Mouse (Mus musculus) stomach, embryonic 15.5 days (tissue): ENCODE data around the gene Eya4. TPM values are rescaled to one million over a fixed set of nuclear protein-coding genes. Genes with fewer than 3 reads are reported as not detected.

Experiments used
- ATAC-seq: fragments of 200-750 bp; cut with Nextera tagmentation; 2 replicates; pipeline ENCODE4 v1.8.0; 2017; ENCODE audit warnings: low read depth, moderate number of reproducible peaks, moderate TSS enrichment; ENCODE audit not compliant: insufficient read depth, low FRiP score
- H3K27ac ChIP-seq: fragments of 300-500 bp; sonication (generic); 2 replicates; pipeline ENCODE4 v1.5.1; 2015; ENCODE audit warnings: mild to moderate bottlenecking, inconsistent platforms
- H3K27me3 ChIP-seq: fragments of 300-500 bp; sonication (generic); replicated peaks from 2 replicates; pipeline ENCODE4 v1.6.1; 2015; ENCODE audit warnings: inconsistent platforms
- H3K36me3 ChIP-seq: fragments of 300-500 bp; sonication (generic); 2 replicates; pipeline ENCODE4 v1.6.1; 2015; ENCODE audit warnings: inconsistent platforms
- H3K4me1 ChIP-seq: fragments of 300-500 bp; sonication (generic); 2 replicates; pipeline ENCODE4 v1.6.1; 2015; ENCODE audit warnings: inconsistent platforms
- H3K4me2 ChIP-seq: fragments of 300-500 bp; sonication (generic); 2 replicates; pipeline ENCODE4 v1.6.1; 2015; ENCODE audit warnings: mild to moderate bottlenecking, inconsistent platforms
- H3K4me3 ChIP-seq: fragments of 300-500 bp; sonication (generic); replicated peaks from 2 replicates; pipeline ENCODE4 v1.5.1; 2015; ENCODE audit warnings: inconsistent platforms
- H3K9ac ChIP-seq: fragments of 300-500 bp; sonication (generic); 2 replicates; pipeline ENCODE4 v1.6.1; 2015; ENCODE audit warnings: inconsistent platforms
- H3K9me3 ChIP-seq: fragments of 300-500 bp; sonication (generic); 2 replicates; pipeline ENCODE4 v1.6.1; 2016; ENCODE audit warnings: inconsistent platforms
- WGBS: fragments of 180-500 bp; shearing (Covaris S2); methylation state at CpG from one replicate; pipeline ENCODE4 v1.1.7; 2015; 5-methylcytosine and 5-hydroxymethylcytosine counted together
- polyA plus RNA-seq: library from polyadenylated mRNA; unstranded; fragments of >200 nt; fragmentation: Nextera tagmentation; extraction: Ambion mirVana; gene quantifications from 2 replicates; pipeline ENCODE4 v1.2.1, GENCODE M21; 2015

Eya4 gene
- polyA plus RNA-seq = 0.92 and 1.4 TPM in 2 replicates

DNA sequence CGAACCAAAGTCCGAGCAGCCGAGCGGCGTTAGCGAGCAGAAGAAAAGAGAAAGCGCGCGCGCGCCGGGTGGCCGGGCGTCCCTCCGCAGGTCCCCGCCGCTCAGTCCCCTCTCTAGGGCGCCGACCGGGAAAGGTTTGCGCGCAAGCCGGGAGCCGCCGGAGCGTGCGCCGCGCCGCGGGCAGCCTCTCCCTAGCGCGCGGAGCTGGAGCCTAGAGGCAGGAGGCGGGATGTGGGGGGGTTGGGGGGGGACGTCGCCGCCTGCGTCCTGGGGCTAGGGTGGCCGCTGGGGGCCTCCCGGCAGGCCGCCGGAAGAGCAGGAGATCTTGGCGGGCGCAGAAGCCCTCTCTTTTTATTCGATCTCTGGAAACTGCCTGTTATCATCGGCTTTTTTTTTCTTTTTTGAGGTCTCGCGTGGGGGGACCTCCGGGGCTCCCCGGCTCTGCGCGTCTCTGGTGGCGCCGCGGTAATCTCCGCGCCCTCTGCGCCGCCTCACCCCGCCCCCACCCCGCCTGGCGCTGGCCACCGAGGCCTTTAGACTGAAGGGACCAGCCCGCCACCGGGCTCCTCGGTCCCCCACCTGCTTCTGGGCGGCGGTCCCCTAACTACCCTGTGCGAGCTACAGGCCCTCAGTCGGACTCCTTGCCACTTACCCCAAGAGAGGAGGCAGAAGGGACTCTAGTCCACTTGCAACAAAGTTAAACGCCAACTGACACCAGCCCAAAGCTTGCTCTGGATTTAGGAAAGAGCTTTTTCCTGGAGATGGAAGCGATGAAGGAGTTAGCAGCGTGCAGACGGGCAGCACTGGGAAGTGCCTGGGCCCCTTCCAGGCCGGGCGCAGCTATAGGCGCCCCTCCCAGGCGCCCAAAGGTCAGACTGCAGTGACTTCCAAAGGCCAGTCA is at the start of gene Eya4:
TSS of gene Eya4 (minus strand) at position 776 of the 901 bp plus-strand sequence.
- H3K4me2 ChIP-seq = peak within 1 kb of the TSS; percentile 86
- H3K27ac ChIP-seq = no peak within 1 kb of the TSS
- peaks cover 26% of the 10 kb centered on the region for H3K27me3 ChIP-seq
- H3K9ac ChIP-seq = peak within 1 kb of the TSS; percentile 25; the same call in 1 of the 2 replicates
- no peaks in the 10 kb centered on the region for H3K9me3 ChIP-seq
- H3K36me3 ChIP-seq = no peaks in the 10 kb centered on the region
- peak within 1 kb of the TSS; percentile 59 for H3K4me3 ChIP-seq
- 5% methylated on average over 59 of the region's 79 CpGs for WGBS
- H3K4me1 ChIP-seq = peaks cover 19% of the 10 kb centered on the region
- ATAC-seq = peak; percentile 76

DNA sequence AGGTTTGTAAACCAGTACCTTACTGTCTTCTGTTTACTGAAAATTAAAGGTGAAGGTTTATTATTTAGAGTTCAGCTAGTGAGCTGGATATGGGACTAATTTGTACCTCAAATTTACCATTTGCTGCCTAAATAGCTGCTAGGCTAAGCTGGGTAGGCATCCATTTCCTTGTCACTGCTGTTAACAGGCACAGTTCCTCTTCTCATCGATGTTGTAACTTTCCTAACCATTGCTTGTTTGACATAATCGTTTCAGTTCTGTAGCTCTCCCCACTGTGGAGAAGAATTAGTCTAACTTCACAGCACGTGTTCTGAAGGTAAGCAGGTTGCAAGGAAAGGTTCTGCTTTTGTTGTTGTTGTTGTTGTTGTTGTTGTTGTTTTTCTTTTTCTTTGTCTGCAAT is 44.8 kb upstream of the Eya4 start:
- WGBS = 78% methylated on average over 3 of the region's 3 CpGs
- H3K4me3 ChIP-seq = no peak overlapping the region
- ATAC-seq = no peak
- H3K4me2 ChIP-seq = no peak overlapping the region
- no peaks in the 10 kb centered on the region for H3K36me3 ChIP-seq
- no peak overlapping the region for H3K9ac ChIP-seq
- H3K9me3 ChIP-seq = no peaks in the 10 kb centered on the region
- no peaks in the 10 kb centered on the region for H3K27me3 ChIP-seq
- H3K27ac ChIP-seq = no peak overlapping the region
- no peaks in the 10 kb centered on the region for H3K4me1 ChIP-seq

DNA sequence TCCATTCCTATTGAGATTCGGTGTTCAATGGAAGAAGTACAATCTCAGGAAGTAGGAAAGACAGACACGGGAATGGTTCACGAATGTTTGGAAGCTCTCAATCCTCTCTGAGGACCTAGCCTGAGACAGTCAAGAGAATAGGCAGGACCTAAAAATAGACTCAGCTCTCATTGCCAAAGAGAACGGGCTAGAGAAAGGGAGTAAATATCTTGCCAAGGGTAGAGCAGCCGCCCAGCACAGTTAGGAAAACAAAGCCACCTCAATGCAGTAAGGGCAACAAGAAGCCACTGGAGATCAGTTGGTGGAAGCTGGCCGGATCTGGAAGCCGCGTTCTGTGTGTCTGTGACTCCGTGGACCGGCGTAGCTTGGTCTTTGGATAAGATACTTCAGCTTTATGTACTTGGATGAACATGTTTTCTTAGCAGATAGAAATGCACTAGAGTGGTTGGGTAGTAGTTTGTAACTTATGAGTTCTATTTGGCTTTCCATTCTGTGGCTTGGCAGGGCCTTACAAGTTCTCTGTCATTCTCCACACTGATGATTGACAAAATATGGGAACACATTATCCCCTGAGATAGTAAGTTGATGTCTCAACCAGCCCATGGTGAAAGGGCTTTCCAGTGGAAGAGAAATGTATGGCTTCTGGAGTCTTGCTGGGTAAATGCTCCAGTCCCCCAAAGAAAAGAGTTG is 44.1 kb upstream of the Eya4 start:
- Histone ChIP-seq H3K27me3 (no peaks in the 10 kb centered on the region), H3K9ac (no peak overlapping the region), H3K36me3 (no peaks in the 10 kb centered on the region), H3K4me3 (no peak overlapping the region), H3K27ac (no peak overlapping the region), H3K4me1 (no peaks in the 10 kb centered on the region), H3K9me3 (no peaks in the 10 kb centered on the region), H3K4me2 (no peak overlapping the region)
- WGBS = 82% methylated on average over 11 of the region's 11 CpGs
- ATAC-seq = no peak

DNA sequence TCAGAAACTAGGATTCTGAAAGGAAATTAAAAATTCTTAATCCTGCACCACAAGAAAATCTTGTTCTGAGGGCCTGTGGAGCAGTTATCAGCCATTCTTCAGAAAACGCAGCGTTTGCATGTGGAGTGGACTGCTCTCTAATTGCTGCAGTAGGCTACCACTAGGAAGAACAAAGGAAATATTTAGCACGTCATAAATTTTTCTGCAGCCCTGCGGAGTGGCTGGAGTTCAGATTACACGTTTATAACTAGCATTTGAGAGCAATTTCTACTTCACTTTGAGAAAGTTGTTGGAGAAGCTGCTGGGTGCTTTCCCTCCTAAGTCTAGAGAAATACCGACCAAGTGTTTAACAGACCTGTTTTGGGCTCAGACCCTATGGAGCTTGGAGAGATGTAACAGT is 43.6 kb upstream of the Eya4 start:
- no peak overlapping the region for H3K4me3 ChIP-seq
- no peak overlapping the region for H3K9ac ChIP-seq
- H3K4me1 ChIP-seq = no peaks in the 10 kb centered on the region
- no peaks in the 10 kb centered on the region for H3K36me3 ChIP-seq
- no peak overlapping the region for H3K4me2 ChIP-seq
- no peaks in the 10 kb centered on the region for H3K27me3 ChIP-seq
- WGBS = 53% methylated on average over 6 of the region's 6 CpGs
- no peaks in the 10 kb centered on the region for H3K9me3 ChIP-seq
- no peak overlapping the region for H3K27ac ChIP-seq
- no peak for ATAC-seq

DNA sequence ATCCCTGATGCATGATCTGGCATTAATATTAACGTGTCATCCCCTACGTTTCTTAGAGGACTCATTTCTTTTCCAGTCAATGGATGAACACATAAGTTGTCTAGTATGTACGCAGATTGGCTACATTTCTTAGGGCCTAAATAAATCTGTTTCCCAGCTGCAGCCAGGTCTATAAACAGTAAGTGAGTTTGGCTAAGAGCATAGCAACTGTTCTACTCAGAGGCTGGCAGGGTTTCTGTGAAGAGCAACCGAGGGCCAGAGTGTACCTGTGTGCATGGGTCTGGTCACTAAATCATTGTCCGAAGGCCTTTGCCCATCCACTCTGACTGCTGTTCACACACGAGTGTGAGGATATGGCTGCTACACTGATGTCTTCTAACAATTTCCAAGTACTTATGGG is 13.3 kb upstream of the Eya4 start:
- no peak overlapping the region for H3K4me2 ChIP-seq
- WGBS = 80% methylated on average over 6 of the region's 6 CpGs
- no peak overlapping the region for H3K27ac ChIP-seq
- H3K36me3 ChIP-seq = no peaks in the 10 kb centered on the region
- no peak for ATAC-seq
- H3K9ac ChIP-seq = no peak overlapping the region
- no peaks in the 10 kb centered on the region for H3K27me3 ChIP-seq
- H3K9me3 ChIP-seq = no peaks in the 10 kb centered on the region
- no peaks in the 10 kb centered on the region for H3K4me1 ChIP-seq
- no peak overlapping the region for H3K4me3 ChIP-seq

DNA sequence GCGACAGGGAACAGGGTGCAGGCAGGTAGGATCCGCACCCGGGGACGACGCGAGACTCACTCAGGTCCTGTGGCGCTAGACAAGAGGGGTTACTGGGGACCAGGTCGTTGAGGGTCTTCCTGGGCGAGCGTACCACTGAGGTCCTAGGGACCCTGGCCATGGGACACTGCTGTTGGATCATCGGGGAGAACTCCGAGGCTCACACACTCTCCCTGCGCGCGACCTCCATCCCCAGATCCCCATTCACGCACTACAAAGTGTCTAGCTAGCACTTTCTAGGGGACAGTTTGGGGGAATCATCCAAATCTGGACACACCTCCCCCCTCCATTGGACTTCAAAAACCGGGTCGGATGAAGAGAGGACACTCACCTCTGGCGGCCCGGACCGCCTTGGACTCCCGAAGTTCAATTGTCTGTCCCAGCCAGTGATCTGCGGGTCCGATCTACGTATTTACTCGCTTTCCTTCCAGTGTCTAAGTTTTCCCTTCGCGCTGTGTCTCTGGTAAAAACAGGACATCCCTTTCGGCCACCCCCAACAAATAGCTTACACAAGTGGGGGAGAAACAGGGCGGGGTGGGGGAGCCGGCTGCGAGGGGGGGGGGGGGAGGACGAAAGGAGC is 1.1 kb downstream of the Eya4 start:
- Histone ChIP-seq H3K9ac (no peak overlapping the region), H3K27ac (no peak overlapping the region)

DNA sequence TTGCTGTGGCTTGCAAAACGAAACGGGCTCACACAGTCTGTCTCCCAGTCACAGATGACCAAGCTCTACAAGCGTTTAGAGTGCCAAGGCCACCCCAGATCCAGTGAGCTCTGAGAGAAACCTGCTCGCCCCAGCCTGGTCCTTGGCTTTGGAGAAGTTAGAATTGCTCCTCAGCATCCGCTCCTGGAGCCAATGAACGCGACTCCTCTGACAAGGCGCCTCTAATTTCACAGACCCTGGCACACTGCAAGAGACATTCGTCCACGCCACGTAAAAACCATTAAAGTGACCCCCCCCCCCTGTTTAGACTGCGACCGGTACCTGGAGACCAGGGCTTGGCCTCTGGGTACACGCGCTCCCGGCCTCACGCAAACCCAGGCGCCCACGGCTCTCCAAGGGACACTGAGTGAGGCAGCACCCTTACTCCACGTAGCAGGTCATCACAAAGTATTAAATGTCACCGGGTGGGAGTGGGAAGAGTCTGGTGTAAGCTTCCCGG is 1.6 kb downstream of the Eya4 start:
- Histone ChIP-seq H3K9me3 (no peaks in the 10 kb centered on the region), H3K27me3 (peaks cover 26% of the 10 kb centered on the region), H3K4me1 (peaks cover 19% of the 10 kb centered on the region), H3K4me3 (peak overlapping the region; percentile 59), H3K4me2 (peak overlapping the region; percentile 86), H3K27ac (no peak overlapping the region), H3K36me3 (no peaks in the 10 kb centered on the region), H3K9ac (no peak overlapping the region)
- 2% methylated on average over 22 of the region's 22 CpGs for WGBS
- ATAC-seq = peak; percentile 65

More for the DNA sequence above, 1.1 kb downstream of the Eya4 start:
- Histone ChIP-seq H3K27me3 (peaks cover 26% of the 10 kb centered on the region), H3K4me3 (peak overlapping the region; percentile 59), H3K4me1 (peaks cover 19% of the 10 kb centered on the region), H3K9me3 (no peaks in the 10 kb centered on the region), H3K4me2 (peak overlapping the region; percentile 86), H3K36me3 (no peaks in the 10 kb centered on the region)
- peak; percentile 23; the same call in 1 of the 2 replicates for ATAC-seq
- whole genome bisulfite sequencing = under 1% methylated on average over 30 of the region's 33 CpGs

DNA sequence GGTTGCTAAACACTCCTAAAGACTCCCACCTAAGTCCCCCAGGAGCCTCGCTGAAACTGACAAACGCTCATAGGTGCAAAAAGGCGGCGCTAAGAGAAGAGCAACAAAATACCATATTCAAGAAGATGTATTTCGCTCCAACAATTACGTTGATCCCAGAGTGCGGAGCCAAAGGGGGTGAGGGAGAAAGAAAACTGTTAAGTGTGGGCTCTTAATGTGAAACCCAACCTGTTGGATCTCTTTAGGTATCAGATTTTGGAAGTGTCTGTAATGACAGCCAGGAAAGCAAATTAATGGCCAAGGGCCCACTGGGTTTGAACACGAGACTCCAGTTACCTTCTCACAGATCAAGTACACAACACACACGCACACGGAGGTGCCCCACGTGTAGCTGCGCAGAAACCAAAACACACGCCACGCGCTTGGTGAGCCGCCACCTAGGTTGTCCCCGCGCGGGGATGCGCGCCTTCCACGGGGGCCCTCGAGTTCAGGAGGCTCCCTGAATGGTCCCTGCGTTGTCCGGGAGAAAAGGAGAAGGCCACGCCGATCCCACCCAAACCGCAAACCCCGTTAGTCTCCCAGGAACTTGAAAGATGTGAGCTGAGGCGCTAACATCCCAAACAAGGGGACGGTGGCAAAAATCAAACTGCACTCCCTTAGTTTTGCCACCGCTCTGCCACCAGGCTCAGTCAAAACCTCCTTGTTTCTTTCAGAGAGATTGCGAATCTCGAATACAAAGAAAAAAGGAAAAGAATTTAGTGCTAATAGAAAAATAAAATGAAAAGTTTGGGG is 2.3 kb downstream of the Eya4 start:
- no peak overlapping the region for H3K9ac ChIP-seq
- no peak for ATAC-seq
- H3K4me1 ChIP-seq = peaks cover 19% of the 10 kb centered on the region
- H3K36me3 ChIP-seq = no peaks in the 10 kb centered on the region
- peak overlapping the region; percentile 59 for H3K4me3 ChIP-seq
- peaks cover 26% of the 10 kb centered on the region for H3K27me3 ChIP-seq
- no peak overlapping the region for H3K27ac ChIP-seq
- 5% methylated on average over 34 of the region's 34 CpGs for WGBS
- peak overlapping the region; percentile 86 for H3K4me2 ChIP-seq
- no peaks in the 10 kb centered on the region for H3K9me3 ChIP-seq

DNA sequence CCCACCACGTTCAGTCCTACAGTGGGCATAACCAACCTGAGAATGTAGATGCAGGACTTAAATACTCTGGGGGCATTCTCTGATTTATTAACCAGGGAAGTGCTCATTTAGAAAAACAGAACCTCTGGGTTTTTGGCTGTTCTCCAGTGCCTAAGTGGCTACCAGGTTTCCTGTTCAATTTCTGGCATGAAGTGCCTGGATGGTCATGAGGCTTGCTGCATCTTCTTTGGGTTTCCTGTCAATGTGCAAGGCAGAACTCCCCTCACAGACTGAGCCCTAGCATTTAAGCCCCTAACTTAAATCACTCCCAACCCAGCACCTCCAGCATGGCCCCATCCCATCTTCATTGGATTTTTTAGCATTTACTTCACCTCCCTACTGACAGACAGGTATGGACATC is 13.3 kb downstream of the Eya4 start:
- Histone ChIP-seq H3K4me1 (no peaks in the 10 kb centered on the region), H3K9ac (no peak overlapping the region), H3K36me3 (no peaks in the 10 kb centered on the region), H3K27me3 (no peaks in the 10 kb centered on the region), H3K4me3 (no peak overlapping the region), H3K4me2 (no peak overlapping the region), H3K27ac (no peak overlapping the region), H3K9me3 (no peaks in the 10 kb centered on the region)
- no peak for ATAC-seq
- 65% methylated on average over 1 of the region's 1 CpGs for WGBS

DNA sequence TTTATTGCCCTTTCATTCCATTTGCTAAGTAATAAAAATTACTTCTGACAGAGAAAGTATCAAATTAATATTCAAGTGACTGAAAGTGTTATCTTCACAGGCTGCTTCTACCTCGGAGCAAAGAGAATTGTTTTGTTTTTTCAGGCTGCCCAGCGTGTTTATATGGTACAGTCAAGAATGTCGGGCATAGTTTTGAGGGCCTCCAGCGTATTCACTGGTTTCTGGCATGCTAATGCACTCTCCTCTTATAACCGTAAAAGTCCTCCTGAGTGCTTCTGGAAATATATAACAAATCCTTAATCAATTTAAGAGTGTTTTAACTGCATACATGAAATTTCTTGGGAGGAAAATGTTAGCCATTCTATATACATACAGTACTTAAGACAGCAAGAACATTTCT is 17.8 kb downstream of the Eya4 start:
- 50% methylated on average over 5 of the region's 5 CpGs for WGBS
- Histone ChIP-seq H3K9me3 (no peaks in the 10 kb centered on the region), H3K4me2 (no peak overlapping the region), H3K9ac (no peak overlapping the region), H3K36me3 (no peaks in the 10 kb centered on the region), H3K4me1 (no peaks in the 10 kb centered on the region), H3K4me3 (no peak overlapping the region), H3K27me3 (no peaks in the 10 kb centered on the region), H3K27ac (no peak overlapping the region)
- ATAC-seq = no peak

DNA sequence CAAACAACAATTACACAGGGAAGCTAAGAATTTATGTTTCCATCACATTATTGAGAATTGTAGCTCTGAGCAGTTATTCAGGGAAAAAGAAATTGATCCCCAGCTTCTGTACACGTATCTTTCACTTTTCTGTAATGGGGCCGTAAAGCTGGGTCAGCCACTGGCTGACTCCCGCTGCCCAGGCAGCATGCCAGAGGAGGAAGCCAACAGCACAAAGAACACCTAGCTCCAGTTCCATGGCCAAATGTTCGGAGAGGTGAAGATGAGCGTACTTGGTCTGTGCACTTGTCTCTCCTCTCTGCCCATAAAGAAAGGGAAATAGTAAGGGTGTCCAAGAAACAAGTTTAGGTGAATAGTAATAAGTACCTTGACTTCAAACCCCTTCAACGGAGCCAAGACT is 22.9 kb downstream of the Eya4 start:
- no peak overlapping the region for H3K4me3 ChIP-seq
- no peak for ATAC-seq
- H3K27ac ChIP-seq = no peak overlapping the region
- WGBS = 90% methylated on average over 6 of the region's 6 CpGs
- no peaks in the 10 kb centered on the region for H3K27me3 ChIP-seq
- no peaks in the 10 kb centered on the region for H3K36me3 ChIP-seq
- no peaks in the 10 kb centered on the region for H3K9me3 ChIP-seq
- no peaks in the 10 kb centered on the region for H3K4me1 ChIP-seq
- H3K9ac ChIP-seq = no peak overlapping the region
- no peak overlapping the region for H3K4me2 ChIP-seq
